Mouse (Mus musculus) CD4-positive, CD25-positive, alpha-beta regulatory T cell, adult 2 months (primary cell): ENCODE results near the gene Tekt1.
"Not testable (repeated sequence)": the region's sequence is repeated elsewhere in the genome, so short reads cannot be mapped to it uniquely, and the experiment has no call there.

Experiments
- DNase-seq: peaks from one replicate; pipeline ENCODE4 v3.0.0-alpha.2; 2012; ENCODE audit warnings: low read depth, low spot score

The Tekt1 gene

GRCm38 (mm10) chr11:72389407-72390142, 27.3 kb upstream of the Tekt1 start:
- no peak for DNase-seq

DNA sequence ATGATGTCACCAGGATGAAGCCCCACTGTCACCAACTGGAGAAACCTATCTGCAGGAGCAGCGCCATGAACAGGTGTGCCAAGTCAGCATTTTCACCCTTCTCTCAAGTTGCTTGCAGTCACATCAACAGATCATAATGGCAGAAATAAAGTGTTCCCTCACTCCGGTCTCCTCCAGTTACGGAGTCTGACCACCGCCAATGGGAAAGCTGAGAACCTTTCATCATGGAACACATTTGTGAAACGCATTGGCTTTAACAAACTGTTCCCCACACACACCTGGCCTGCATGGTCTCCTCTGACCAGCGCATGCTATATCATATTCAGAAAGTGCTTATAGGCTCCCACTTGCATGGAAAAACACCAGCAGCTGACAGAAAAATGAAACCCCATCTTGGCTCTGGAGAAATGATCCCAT, 25.9 kb upstream of the Tekt1 start:
- DNase-seq, result no peak

- DNase-seq, result no peak
These were observed 17.1 kb upstream of the Tekt1 start for GRCm38 (mm10) chr11:72379351-72379750.

DNA sequence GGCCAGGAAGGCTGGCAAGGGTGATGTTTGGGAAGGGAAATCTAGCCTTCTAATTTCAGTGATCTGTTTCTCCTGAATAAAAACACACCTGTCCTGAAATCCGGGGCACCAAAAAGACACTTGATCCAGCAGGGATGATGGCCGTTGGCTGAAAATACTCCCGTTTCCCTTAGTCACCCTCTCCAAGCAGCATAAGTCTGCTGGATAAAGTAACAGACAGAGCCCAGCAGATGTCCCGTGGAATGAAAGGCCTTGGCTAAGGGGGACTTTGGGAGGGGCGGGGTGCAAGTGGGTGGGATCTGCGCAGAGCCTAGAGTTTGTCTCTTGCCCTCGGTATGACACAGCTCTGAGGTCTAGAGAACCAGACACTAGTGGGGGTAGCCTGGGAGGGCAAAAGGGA, 16.0 kb upstream of the Tekt1 start:
- DNase-seq, result no peak

GRCm38 (mm10) chr11:72376562-72376961, 14.3 kb upstream of the Tekt1 start:
- no peak for DNase-seq

GRCm38 (mm10) chr11:72369904-72370672, 7.8 kb upstream of the Tekt1 start:
- DNase-seq, result no peak

- no peak for DNase-seq
These were observed 5.9 kb upstream of the Tekt1 start for GRCm38 (mm10) chr11:72367934-72368674.

- DNase-seq, result no peak
These were observed 3.9 kb upstream of the Tekt1 start for GRCm38 (mm10) chr11:72366126-72366525.

DNA sequence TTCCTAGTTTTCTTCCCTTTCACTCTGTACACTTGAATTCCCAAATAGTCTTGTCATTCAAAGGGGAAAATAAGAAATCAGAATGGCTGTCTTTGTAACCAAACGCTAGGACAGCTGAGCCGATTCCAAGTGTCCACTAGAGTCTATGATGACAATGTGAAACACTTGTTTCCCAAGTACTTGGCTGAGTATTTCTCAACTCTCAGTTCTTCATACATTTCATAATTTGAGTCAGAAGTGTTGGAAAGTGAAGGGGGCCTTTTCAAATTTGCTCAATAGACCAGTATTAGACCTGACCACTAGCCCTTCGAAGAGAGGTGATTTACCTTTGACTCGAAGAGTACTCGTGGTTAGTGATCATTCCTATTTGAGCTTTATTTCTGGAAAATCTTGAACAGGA, 2.3 kb upstream of the Tekt1 start:
- DNase-seq, result no peak

GRCm38 (mm10) chr11:72363523-72364240, 1.4 kb upstream of the Tekt1 start:
- DNase-seq, result no peak

GRCm38 (mm10) chr11:72361385-72362346, 576 bp downstream of the Tekt1 start:
- peak; percentile 39 for DNase-seq

DNA sequence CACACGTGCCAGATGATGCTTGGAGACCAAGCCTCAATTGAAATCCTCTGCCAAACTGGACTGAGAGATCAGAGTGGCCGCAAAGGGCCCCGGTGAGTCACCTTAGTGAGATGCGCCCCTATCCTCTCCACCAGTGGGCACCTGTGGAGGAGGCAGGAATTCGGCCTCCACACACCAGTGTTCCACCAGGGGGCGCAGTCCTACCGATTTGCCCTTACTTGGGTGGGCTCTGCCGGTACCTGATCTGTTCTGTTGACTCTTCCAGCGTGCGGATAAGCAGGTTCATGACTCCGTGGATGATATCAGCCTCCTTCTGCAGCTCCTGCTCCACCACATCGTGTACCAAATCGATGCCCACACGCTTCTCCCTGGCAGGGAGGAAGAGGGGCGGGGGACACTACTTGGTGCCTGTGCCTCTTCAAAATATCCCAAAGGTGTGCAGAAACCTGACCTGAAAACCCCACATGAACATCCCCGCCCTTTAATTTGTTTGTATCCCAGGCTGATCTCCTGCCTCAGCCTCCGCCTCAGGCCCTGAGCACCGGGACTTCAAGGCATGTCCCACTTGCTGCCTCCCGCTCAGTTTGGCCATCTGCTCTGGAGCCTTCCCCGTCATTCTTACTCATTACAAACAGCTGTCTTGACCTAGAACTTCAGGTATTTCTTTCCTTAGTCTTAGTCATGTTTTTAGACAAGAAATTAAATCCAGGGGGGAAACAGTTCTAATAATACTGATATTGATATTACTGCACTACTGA, 7.1 kb downstream of the Tekt1 start:
- peak; percentile 73 for DNase-seq

DNA sequence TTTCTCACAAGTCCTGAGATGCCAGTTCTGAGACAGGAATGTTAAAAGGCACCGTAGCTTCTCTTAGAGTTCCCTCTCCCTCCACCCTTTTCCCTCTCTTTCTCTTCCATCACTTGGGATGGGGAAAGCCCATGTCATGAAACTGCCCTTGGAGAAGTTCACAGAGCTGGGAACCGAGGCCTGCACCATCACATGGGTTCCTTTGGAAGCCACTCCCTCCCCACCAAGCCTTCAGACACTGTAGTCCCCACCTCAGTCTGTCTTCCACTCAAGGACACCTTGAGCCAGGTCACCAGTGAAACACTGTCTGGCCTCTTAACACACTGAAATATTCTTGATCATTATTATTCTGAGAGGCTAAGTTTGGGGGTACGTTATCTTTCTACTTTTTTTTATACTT, 9.1 kb downstream of the Tekt1 start:
- no peak for DNase-seq

- DNase-seq, result no peak
These were observed 10.0 kb downstream of the Tekt1 start for GRCm38 (mm10) chr11:72352272-72352671.

DNA sequence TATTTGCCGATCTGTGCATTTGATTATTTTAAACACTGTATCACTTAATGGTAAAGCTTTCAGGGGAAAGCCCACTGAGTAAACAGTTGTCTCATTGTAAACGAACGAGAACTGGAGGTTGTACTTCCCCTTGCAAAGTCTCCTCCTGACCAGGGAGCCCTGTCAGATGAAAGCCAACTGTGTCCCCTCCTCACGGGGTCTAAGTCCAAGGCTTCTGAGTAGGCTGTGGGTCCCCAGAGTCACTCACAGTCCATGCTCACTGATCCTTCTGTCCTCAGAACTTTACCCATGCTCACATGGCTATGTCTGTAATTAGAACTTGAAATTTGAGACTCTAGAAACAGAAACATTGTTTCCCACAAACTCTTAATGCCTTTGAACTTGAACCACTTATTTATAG, 12.6 kb downstream of the Tekt1 start:
- no peak for DNase-seq

DNA sequence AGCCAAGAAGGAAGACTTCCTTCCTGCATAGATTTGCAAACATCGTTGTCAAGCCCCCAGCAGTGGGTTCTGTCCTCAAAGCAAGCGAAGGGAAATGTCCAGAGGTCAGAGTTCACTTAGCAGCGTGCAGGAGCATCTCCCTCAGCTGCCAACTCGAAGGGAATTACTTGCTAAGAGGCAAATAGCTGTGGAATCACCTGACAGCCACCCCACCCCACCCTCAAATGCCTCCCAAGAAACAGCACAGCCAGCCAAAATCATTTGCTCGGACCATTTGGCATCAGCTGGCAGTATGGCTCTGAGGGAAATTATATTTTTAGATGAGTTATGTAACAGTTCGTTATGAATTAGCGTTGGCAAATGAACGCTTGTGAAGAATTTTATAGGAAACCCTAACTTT, 13.2 kb downstream of the Tekt1 start:
- DNase-seq, result no peak

DNA sequence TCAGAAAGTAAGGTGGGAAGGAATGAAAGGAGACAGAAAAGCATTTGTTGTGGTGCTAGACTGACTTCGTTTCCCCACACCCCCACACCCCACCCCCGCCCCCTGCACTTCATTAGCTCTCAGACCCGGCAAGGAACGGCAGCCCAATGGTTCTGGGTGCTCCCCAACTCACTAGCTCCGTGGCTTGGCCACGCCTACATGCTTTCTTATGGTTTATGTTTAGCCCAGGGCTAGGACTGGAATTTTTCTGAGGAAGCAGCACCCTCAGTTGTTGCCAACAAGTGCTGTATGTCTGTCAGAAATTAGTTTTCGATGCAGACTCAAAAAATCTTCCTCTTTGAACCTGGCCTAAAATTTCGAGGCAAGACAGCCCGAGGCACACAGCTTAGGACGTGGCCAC, 13.7 kb downstream of the Tekt1 start:
- no peak for DNase-seq

GRCm38 (mm10) chr11:72344486-72344885, 17.8 kb downstream of the Tekt1 start:
- no peak for DNase-seq

DNA sequence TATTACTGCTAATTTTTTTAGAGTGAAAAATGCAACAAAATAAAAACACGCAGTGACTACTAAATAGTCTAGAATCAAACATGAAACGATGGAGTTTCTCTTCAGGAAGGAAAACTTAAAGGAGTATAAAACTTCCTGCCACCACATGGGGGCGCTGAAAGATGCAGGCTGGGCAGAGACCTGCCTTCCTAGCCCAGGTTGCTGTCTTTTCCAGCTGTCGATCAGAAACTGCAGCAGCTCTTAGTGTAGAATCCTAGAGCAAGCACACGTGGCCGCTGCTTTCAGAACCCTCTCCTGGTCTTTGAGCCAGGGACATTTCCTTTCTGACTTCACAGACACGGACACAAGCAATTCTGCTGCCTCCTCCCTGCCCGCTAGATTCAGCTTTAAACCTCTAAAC, 18.3 kb downstream of the Tekt1 start:
- peak; percentile 55 for DNase-seq

DNA sequence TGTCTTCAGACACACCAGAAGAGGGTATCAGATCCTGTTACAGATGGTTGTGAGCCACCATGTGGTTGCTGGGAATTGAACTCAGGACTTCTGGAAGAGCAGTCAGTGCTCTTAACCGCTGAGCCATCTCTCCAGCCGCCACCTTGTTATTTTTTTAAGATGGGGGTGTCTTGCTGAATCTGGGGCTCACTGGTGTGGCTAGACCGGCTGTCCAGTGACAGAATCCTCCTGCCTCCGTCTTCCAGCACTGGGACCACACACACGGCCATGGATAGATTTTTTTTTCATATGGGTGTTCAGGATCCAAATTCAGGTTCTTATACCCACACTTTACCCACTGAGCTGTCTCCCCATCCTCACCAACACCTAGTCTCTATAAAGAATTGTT, 19.0 kb downstream of the Tekt1 start:
- DNase-seq, result not testable (repeated sequence)
